Mouse (Mus musculus): Measurements from ENCODE around the gene Slc35b2.

The Slc35b2 gene

GRCm38 (mm10) chr17:45546941-45547340 is 16.7 kb upstream of the Slc35b2 start:
- DNase-seq: no peak

- no peak for DNase-seq
Observed at GRCm38 (mm10) chr17:45547461-45548190, 16.0 kb upstream of the Slc35b2 start.

GRCm38 (mm10) chr17:45548541-45549512 is 14.8 kb upstream of the Slc35b2 start:
- no peak for DNase-seq

GRCm38 (mm10) chr17:45549617-45550181 is 14.0 kb upstream of the Slc35b2 start, which contains the start of gene Tmem151b:
TSS of gene Tmem151b (minus strand) at chr17:45549677.
- DNase-seq: no peak

GRCm38 (mm10) chr17:45550253-45550652 is 13.4 kb upstream of the Slc35b2 start:
- DNase-seq: no peak

GRCm38 (mm10) chr17:45551249-45551796 is 12.4 kb upstream of the Slc35b2 start:
- no peak for DNase-seq

- DNase-seq: peak; percentile 82
Observed at GRCm38 (mm10) chr17:45551816-45552451, 11.7 kb upstream of the Slc35b2 start.

- DNase-seq: no peak
Observed at GRCm38 (mm10) chr17:45553065-45553464, 10.6 kb upstream of the Slc35b2 start.

GRCm38 (mm10) chr17:45554420-45554819 is 9.3 kb upstream of the Slc35b2 start:
- DNase-seq: no peak

GRCm38 (mm10) chr17:45555452-45556106 is 8.1 kb upstream of the Slc35b2 start, which contains the start of gene Nfkbie:
TSS of gene Nfkbie (plus strand) at chr17:45555703.
- DNase-seq: peak; percentile 97

GRCm38 (mm10) chr17:45556107-45556489 is 7.6 kb upstream of the Slc35b2 start:
- no peak for DNase-seq

GRCm38 (mm10) chr17:45556514-45557245 is 7.0 kb upstream of the Slc35b2 start:
- DNase-seq: no peak

- no peak for DNase-seq
Observed at GRCm38 (mm10) chr17:45557246-45557824, 6.3 kb upstream of the Slc35b2 start.

GRCm38 (mm10) chr17:45557998-45558862 is 5.4 kb upstream of the Slc35b2 start:
- DNase-seq: no peak

GRCm38 (mm10) chr17:45559732-45560525 is 3.7 kb upstream of the Slc35b2 start:
- DNase-seq: no peak

GRCm38 (mm10) chr17:45563216-45563615 is 458 bp upstream of the Slc35b2 start:
- DNase-seq: no peak

- DNase-seq: no peak
Observed at GRCm38 (mm10) chr17:45564531-45565084, 934 bp downstream of the Slc35b2 start.

GRCm38 (mm10) chr17:45565103-45565502 is 1.4 kb downstream of the Slc35b2 start:
- no peak for DNase-seq

GRCm38 (mm10) chr17:45566031-45566359 is 2.3 kb downstream of the Slc35b2 start:
- DNase-seq: no peak
